Mouse (Mus musculus) kidney, postnatal 0 days (tissue): ENCODE data around the gene Stum. TPM values are rescaled to one million over a fixed set of nuclear protein-coding genes. Genes with fewer than 3 reads are reported as not detected.

Source experiments
- ATAC-seq: fragments of 200-750 bp; cut with Nextera tagmentation; replicated peaks from 2 replicates; pipeline ENCODE4 v1.8.0; 2017; ENCODE audit warnings: low read depth, moderate number of reproducible peaks, moderate TSS enrichment, moderate library complexity; ENCODE audit not compliant: low FRiP score
- DNase-seq: peaks from one replicate; pipeline ENCODE4 v3.0.0-alpha.2; 2016; ENCODE audit warnings: low spot score
- H3K27ac ChIP-seq: fragments of 300-500 bp; sonication (generic); 2 replicates; pipeline ENCODE4 v1.5.1; 2014; ENCODE audit warnings: mild to moderate bottlenecking
- H3K27me3 ChIP-seq: fragments of 300-500 bp; sonication (generic); 2 replicates; pipeline ENCODE4 v1.6.1; 2014; ENCODE audit warnings: low read length, mixed read lengths; ENCODE audit not compliant: insufficient read depth
- H3K36me3 ChIP-seq: fragments of 300-500 bp; sonication (generic); 2 replicates; pipeline ENCODE4 v1.6.1; 2014; ENCODE audit warnings: low read length, mixed read lengths; ENCODE audit not compliant: insufficient read depth
- H3K4me1 ChIP-seq: fragments of 300-500 bp; sonication (generic); replicated peaks from 2 replicates; pipeline ENCODE4 v1.6.1; 2014; ENCODE audit warnings: antibody characterized with exemption, low read length, mixed read lengths; ENCODE audit not compliant: insufficient read depth
- H3K4me2 ChIP-seq: fragments of 300-500 bp; sonication (generic); 2 replicates; pipeline ENCODE4 v1.6.1; 2014; ENCODE audit warnings: mild to moderate bottlenecking, low read length, moderate library complexity, mixed read lengths
- H3K4me3 ChIP-seq: fragments of 300-500 bp; sonication (generic); replicated peaks from 2 replicates; pipeline ENCODE4 v1.5.1; 2014; ENCODE audit warnings: low read depth, low read length
- H3K9ac ChIP-seq: fragments of 300-500 bp; sonication (generic); 2 replicates; pipeline ENCODE4 v1.6.1; 2014; ENCODE audit warnings: low read depth, low read length
- H3K9me3 ChIP-seq: fragments of 300-500 bp; sonication (generic); replicated peaks from 2 replicates; pipeline ENCODE4 v1.6.1; 2016; ENCODE audit warnings: low read length, inconsistent platforms, mixed read lengths
- CTCF ChIP-seq: IDR thresholded peaks from 2 replicates; pipeline ENCODE4 v1.5.1; 2016; ENCODE audit warnings: antibody characterized with exemption, low read depth, mild to moderate bottlenecking, moderate library complexity
- WGBS: fragments of 180-500 bp; shearing (Covaris S2); extraction: QIAGEN DNeasy Blood & Tissue Kit; methylation state at CpG from one replicate; pipeline ENCODE4 v1.1.7; 2014; 5-methylcytosine and 5-hydroxymethylcytosine counted together
- polyA plus RNA-seq: library from polyadenylated mRNA; unstranded; fragments of >200 nt; fragmentation: Nextera tagmentation; extraction: Ambion mirVana; gene quantifications from 2 replicates; pipeline ENCODE4 v1.2.1, GENCODE M21; 2015

Gene Stum
- polyA plus RNA-seq, 1 experiment from 2014 or later, result 1.0 TPM

DNA sequence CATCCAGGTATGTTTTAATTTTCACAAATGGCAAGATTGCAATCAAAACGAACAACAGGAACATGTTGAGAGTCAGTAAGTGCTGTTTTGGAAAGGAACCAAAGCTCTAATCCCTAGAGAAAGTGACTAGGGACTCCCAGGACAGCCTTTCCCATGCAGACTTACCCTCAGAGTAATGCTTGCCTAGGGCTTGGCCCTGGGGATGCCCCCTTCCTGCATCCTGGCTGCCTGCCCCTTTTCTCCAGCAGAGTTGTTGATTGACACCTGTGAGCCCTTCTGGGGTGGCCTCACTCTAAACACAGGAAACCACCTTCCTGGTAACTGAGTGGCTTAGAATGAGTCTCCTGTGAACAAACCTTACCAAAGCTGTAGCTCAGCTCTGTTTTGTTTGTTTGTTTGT is 94.8 kb downstream of the Stum start:
- Histone ChIP-seq H3K27ac (no peak overlapping the region), H3K4me2 (no peak overlapping the region), H3K9ac (no peak overlapping the region), H3K9me3 (no peaks in the 10 kb centered on the region), H3K36me3 (no peaks in the 10 kb centered on the region), H3K27me3 (no peaks in the 10 kb centered on the region), H3K4me3 (no peak overlapping the region), H3K4me1 (peaks cover 4% of the 10 kb centered on the region)
- no peak for ATAC-seq
- TF ChIP-seq CTCF, result no peak
- 42% methylated on average over 1 of the region's 1 CpGs for WGBS
- DNase-seq, result no peak

DNA sequence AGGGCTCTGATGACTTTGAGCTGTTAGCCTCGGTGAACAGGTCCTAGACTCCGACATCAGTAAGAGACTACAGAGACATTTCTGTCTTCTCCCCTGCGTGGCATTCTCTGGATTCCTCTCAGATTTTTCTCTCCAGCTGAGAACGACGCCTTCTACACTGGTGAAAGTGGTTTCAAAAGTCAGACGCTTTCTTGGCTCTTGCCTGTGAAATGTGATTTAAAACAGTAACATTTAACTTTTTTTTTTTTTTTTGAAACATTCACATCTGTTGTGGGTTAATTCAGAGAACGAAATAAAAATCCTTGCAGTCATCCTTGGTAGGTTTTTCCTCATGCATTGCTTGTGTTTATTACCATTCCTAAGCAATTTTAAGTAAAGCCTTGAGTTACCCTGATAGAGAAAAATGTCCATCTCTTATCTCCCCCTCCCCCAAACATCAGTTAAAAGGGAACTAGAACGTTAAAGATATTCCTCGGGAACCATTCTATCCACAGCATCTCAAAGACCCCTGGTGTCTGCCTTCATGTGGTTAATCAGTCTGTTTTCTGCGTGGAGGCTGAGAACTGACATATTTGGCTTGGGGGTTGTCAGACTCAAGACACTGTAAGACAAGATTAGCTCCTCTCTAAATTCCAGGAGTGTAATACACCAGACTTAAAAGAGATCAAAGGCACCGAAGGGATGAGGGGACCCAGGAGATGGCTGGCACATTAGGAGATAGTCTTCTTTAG is 95.4 kb downstream of the Stum start:
- ATAC-seq (no peak), DNase-seq (no peak)
- 18% methylated on average over 11 of the region's 11 CpGs for WGBS
- Histone ChIP-seq H3K27ac (peak overlapping the region; percentile 86; the same call in 1 of the 2 replicates), H3K9ac (no peak overlapping the region), H3K4me1 (peaks cover 4% of the 10 kb centered on the region), H3K4me2 (peak overlapping the region; percentile 62), H3K9me3 (no peaks in the 10 kb centered on the region), H3K27me3 (no peaks in the 10 kb centered on the region), H3K36me3 (no peaks in the 10 kb centered on the region), H3K4me3 (0 out of 2 replicates have a peak overlapping the region, but pooled peaks have one; percentile 10)
- TF ChIP-seq CTCF, result no peak

DNA sequence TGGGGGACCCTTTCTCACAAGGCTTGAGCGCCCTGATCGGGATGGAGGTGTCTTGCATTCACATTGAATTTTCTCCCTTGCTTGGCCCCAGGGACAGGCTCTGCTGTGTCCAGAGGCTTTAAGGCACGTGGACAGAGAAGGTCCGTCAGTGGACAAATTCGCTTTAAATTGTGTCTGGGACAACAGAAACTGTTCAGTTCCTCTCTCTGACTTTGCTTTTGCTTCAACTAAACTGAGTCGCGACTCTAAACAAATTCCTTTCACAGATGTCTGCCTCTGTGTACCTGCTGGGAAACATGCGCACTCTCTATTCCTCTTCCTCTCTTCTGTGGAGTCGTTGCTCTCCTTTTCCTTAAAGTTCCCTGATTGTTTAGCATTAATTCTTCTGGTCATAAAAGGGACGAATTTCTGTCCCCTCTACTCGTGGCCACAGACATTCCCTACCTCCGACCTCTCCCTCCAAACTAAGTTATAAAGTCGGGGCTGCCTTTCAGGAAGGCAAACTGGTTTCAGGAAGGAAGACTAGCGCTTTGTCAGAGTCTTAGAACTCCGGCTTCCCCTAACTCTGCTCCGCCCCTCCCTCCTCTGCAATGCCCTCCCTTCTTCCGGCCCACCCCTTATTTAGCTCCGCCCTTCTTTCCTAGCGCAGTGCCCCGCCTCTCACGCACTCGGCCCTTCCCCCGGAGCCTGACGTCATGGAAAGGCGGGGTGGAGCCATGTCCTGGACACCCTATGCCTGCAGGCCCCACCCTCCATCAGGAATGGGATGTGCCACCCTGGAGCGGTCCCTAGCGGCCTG is 96.2 kb downstream of the Stum start:
- TF ChIP-seq CTCF, result peak; percentile 82
- ATAC-seq, result peak; percentile 98
- 2% methylated on average over 27 of the region's 27 CpGs for WGBS

DNA sequence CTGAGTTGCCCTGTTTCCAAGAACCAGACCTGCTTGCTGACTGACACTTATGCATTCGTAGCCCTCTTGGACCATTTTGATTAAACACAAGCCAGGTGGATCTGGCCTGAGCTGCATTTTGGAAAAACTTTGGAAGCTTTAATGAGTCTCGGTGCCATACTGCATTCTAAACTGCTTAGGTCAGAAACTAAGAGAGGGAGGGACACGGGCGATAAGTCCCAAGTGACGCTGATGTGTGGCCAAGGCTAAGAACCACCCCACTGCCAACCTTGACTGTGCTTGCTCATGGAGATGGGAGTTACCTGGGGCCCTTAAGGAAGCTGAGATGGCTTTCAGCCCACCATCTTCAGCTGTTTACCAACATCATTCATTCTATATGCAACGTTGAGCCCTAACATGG is 98.0 kb downstream of the Stum start:
- H3K4me2 ChIP-seq, result no peak overlapping the region
- WGBS, result 69% methylated on average over 6 of the region's 6 CpGs
- ATAC-seq, result no peak
- no peak overlapping the region for H3K27ac ChIP-seq
- H3K27me3 ChIP-seq, result no peaks in the 10 kb centered on the region
- H3K4me1 ChIP-seq, result no peaks in the 10 kb centered on the region; the same call in none of the 2 replicates
- no peaks in the 10 kb centered on the region for H3K9me3 ChIP-seq
- no peak for DNase-seq
- no peak overlapping the region for H3K4me3 ChIP-seq
- no peak for TF ChIP-seq CTCF
- H3K36me3 ChIP-seq, result no peaks in the 10 kb centered on the region
- no peak overlapping the region for H3K9ac ChIP-seq

More for the DNA sequence above, 96.2 kb downstream of the Stum start:
- Histone ChIP-seq H3K36me3 (no peaks in the 10 kb centered on the region), H3K27me3 (no peaks in the 10 kb centered on the region), H3K4me3 (peak overlapping the region; percentile 34), H3K9ac (peak overlapping the region; percentile 14), H3K27ac (peak overlapping the region; percentile 86), H3K4me2 (peak overlapping the region; percentile 62), H3K4me1 (peaks cover 4% of the 10 kb centered on the region), H3K9me3 (no peaks in the 10 kb centered on the region)
- DNase-seq, result peak; percentile 99

DNA sequence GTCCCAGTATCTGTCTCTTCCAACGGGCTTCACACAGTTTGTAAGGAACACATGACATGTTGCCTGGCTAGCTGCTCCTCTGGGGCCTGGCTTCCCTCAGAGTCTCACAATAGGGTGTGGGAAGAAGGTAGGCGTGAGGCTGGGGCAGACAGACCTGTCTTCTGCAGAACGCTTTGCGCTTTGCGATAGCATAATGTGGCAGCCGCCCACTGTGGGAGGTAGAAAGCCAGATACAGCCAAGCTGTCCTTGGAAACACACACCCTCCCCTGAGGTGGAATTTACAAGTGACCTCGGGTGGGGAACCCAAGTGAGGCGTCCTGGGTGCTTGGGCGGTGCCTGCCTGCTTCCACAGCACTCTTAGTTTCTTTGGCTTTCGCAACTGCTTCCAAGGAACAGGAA is 98.8 kb downstream of the Stum start:
- ATAC-seq (no peak), DNase-seq (no peak)
- H3K9ac ChIP-seq, result no peak overlapping the region
- H3K27ac ChIP-seq, result no peak overlapping the region
- no peaks in the 10 kb centered on the region for H3K36me3 ChIP-seq
- no peaks in the 10 kb centered on the region for H3K27me3 ChIP-seq
- no peaks in the 10 kb centered on the region for H3K9me3 ChIP-seq
- WGBS, result 69% methylated on average over 10 of the region's 10 CpGs
- no peaks in the 10 kb centered on the region; the same call in none of the 2 replicates for H3K4me1 ChIP-seq
- H3K4me2 ChIP-seq, result no peak overlapping the region
- no peak for TF ChIP-seq CTCF
- no peak overlapping the region for H3K4me3 ChIP-seq

DNA sequence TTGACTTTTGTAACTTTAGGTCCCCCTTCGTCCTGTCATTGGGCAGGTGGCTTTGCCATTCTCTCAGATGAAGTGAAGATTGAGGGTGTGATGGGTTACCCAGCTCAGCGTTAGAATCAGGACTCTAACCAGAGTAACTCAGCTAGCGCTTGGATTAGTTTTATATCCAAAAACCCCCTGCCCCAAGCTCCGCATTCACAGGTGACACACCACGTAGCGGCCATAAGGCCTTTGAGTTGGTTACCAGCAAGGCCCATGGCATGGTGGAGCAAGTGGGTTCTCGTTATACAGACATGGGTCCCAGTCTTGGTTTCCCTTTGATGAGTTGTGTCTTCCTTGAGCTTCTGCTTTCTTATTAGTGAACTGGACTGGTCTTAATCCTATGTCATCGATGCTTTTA is 99.4 kb downstream of the Stum start:
- WGBS, result 97% methylated on average over 8 of the region's 8 CpGs
- ATAC-seq (no peak), DNase-seq (no peak)
- no peak overlapping the region for H3K9ac ChIP-seq
- TF ChIP-seq CTCF, result no peak
- no peaks in the 10 kb centered on the region; the same call in none of the 2 replicates for H3K4me1 ChIP-seq
- no peak overlapping the region for H3K4me3 ChIP-seq
- no peaks in the 10 kb centered on the region for H3K36me3 ChIP-seq
- no peaks in the 10 kb centered on the region for H3K9me3 ChIP-seq
- no peaks in the 10 kb centered on the region for H3K27me3 ChIP-seq
- H3K27ac ChIP-seq, result no peak overlapping the region
- no peak overlapping the region for H3K4me2 ChIP-seq

Other genes starting within 250 kb of the Stum start
- gene Psen2, start 220.1 kb downstream of the Stum start, polyA plus RNA-seq, result 19.8 and 20.8 TPM in 2 replicates
- 6.8 and 7.1 TPM in 2 replicates for gene Itpkb, start 153.0 kb downstream of the Stum start, polyA plus RNA-seq
- gene Parp1, start 85.4 kb upstream of the Stum start, polyA plus RNA-seq, result 69.8 and 75.3 TPM in 2 replicates
- 11.6 and 14.9 TPM in 2 replicates for gene Lin9, start 157.6 kb upstream of the Stum start, polyA plus RNA-seq
- gene Mixl1, start 213.5 kb upstream of the Stum start, polyA plus RNA-seq, result 0.30 and 0.36 TPM in 2 replicates
- gene Acbd3, start 242.5 kb upstream of the Stum start, polyA plus RNA-seq, result 18.5 and 19.6 TPM in 2 replicates